Mouse (Mus musculus) limb, embryonic 11.5 days (tissue): ENCODE measurements around the gene Nos1. TPM values are rescaled to one million over a fixed set of nuclear protein-coding genes. Genes with fewer than 3 reads are reported as not detected.

Experiments
- ATAC-seq: fragments of 200-750 bp; cut with Nextera tagmentation; 2 replicates; pipeline ENCODE4 v1.8.0; 2017; ENCODE audit warnings: low read depth; ENCODE audit not compliant: insufficient number of reproducible peaks, low FRiP score, low TSS enrichment
- DNase-seq: peaks from one replicate; pipeline ENCODE4 v3.0.0-alpha.2; 2015; ENCODE audit warnings: low spot score
- H3K27ac ChIP-seq: fragments of 300-500 bp; sonication (generic); replicated peaks from 2 replicates; pipeline ENCODE4 v1.5.1; 2014; ENCODE audit warnings: low read depth, mild to moderate bottlenecking, low read length
- H3K27me3 ChIP-seq: fragments of 300-500 bp; sonication (generic); 2 replicates; pipeline ENCODE4 v1.6.1; 2014; ENCODE audit warnings: mild to moderate bottlenecking, low read length, mixed read lengths; ENCODE audit not compliant: control insufficient read depth, insufficient read depth
- H3K36me3 ChIP-seq: fragments of 300-500 bp; sonication (generic); 2 replicates; pipeline ENCODE4 v1.6.1; 2014; ENCODE audit warnings: mild to moderate bottlenecking, low read length, moderate library complexity, mixed read lengths; ENCODE audit not compliant: control insufficient read depth, insufficient read depth
- H3K4me1 ChIP-seq: fragments of 300-500 bp; sonication (generic); 2 replicates; pipeline ENCODE4 v1.6.1; 2014; ENCODE audit warnings: low read length, mixed read lengths; ENCODE audit not compliant: control insufficient read depth, insufficient read depth
- H3K4me2 ChIP-seq: fragments of 300-500 bp; sonication (generic); 2 replicates; pipeline ENCODE4 v1.6.1; 2014; ENCODE audit warnings: low read depth, mild to moderate bottlenecking, moderate library complexity; ENCODE audit not compliant: severe bottlenecking
- H3K4me3 ChIP-seq: fragments of 300-500 bp; sonication (generic); 2 replicates; pipeline ENCODE4 v1.5.1; 2014; ENCODE audit warnings: low read depth, low read length
- H3K9ac ChIP-seq: fragments of 300-500 bp; sonication (generic); 2 replicates; pipeline ENCODE4 v1.6.1; 2014; ENCODE audit warnings: mild to moderate bottlenecking, low read length
- H3K9me3 ChIP-seq: fragments of 300-500 bp; sonication (generic); 2 replicates; pipeline ENCODE4 v1.6.1; 2016; ENCODE audit warnings: low read length; ENCODE audit not compliant: control insufficient read depth
- WGBS: fragments of 180-500 bp; shearing (Covaris S2); extraction: QIAGEN DNeasy Blood & Tissue Kit; methylation state at CpG from one replicate; pipeline ENCODE4 v1.1.7; 2014; 5-methylcytosine and 5-hydroxymethylcytosine counted together
- polyA plus RNA-seq: library from polyadenylated mRNA; unstranded; fragments of >200 nt; fragmentation: Nextera tagmentation; extraction: Ambion mirVana; gene quantifications from 2 replicates; pipeline ENCODE4 v1.2.1, GENCODE M21; 2014

The Nos1 gene
- polyA plus RNA-seq, 1 experiment from 2014 or later: 0.12 TPM

DNA sequence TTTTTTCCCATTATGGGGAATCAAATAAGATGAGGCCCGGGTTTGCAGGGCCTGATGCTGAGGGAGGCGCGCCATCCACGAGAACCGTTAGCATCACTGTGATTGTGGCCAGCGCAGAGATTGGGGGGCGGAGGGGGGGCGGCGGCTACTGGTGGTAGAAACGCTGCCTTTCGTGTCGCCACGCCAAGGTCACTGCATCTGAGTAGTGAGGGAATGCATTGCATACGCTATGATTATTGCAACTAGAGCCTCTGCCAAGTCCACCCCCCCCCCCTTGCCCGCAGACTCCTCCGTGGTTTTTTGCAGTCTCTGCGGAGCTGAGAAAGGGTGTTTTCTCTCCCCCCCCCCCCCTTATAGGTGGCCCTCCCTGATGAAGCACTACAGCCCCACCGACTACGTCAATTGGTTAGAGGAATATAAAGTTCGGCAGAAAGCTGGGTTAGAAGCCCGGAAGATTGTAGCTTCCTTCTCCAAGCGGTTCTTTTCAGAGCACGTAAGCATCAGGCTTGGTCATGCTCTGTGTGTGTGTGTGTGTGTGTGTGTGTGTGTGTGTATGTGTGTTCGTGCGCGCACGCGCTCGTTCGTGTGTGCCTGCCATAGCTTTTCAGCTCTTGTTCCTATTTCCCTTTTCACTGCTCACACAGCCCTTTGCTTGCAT, 196.8 kb downstream of the Nos1 start:
- peaks cover 9% of the 10 kb centered on the region; the same call in 1 of the 2 replicates for H3K36me3 ChIP-seq
- no peaks in the 10 kb centered on the region for H3K27me3 ChIP-seq
- H3K4me1 ChIP-seq: no peaks in the 10 kb centered on the region
- H3K4me3 ChIP-seq: peak overlapping the region; percentile 81
- no peak overlapping the region for H3K27ac ChIP-seq
- no peak for ATAC-seq
- DNase-seq: peak; percentile 29
- peak overlapping the region; percentile 47 for H3K4me2 ChIP-seq
- 25% methylated on average over 29 of the region's 30 CpGs for WGBS
- peak overlapping the region; percentile 87 for H3K9ac ChIP-seq
- H3K9me3 ChIP-seq: no peaks in the 10 kb centered on the region

DNA sequence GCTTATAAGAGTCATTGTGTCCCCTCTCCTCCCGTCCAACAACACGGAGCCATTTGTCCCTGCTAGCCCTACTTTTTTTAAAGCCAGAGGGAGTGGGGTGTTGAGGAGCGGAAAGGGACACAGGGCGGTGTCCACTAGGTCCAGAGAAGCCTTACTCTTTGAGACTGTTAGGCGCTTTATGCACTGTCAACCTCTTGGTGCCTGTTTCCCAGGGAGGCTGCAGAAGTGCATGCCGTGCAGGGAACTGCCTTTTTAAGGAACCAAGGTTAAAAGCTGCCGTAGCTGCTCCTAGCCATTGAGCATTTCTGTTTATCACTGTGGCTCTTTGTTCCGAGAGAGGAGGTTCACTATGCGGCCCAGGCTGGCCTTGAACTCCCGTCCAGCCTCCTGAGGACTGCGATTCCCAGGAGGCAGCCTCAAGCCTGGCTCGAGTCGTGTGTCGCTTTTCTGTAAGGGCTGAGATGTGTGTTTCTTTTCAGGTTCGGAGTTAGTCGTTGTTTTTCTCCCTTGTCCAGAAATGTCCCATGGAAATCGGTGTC, 197.4 kb downstream of the Nos1 start:
- Histone ChIP-seq H3K27me3 (no peaks in the 10 kb centered on the region), H3K9ac (no peak overlapping the region), H3K9me3 (no peaks in the 10 kb centered on the region), H3K36me3 (peaks cover 9% of the 10 kb centered on the region; the same call in 1 of the 2 replicates), H3K4me3 (peak overlapping the region; percentile 81), H3K4me1 (no peaks in the 10 kb centered on the region), H3K4me2 (peak overlapping the region; percentile 47), H3K27ac (no peak overlapping the region)
- DNase-seq: no peak
- no peak for ATAC-seq
- 67% methylated on average over 17 of the region's 17 CpGs for WGBS

DNA sequence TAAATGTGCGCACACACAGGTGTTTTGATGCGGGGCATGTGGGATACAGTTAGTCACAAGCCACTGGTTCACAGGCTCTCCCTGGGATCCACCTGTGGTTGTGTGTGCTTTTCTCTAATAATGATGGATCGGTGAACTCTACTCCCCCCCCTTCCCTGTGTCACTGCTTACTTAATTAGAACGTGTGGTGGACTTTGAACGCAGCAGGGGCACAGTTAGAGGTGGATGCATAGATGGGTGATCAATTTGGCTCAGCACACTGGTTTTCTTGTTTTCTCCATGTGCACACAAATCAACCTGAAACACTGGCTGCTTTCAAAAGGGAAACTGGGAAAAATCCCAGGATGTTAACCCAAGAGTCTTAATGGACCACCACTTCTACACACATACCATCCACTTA, 198.2 kb downstream of the Nos1 start:
- Histone ChIP-seq H3K36me3 (peaks cover 9% of the 10 kb centered on the region; the same call in 1 of the 2 replicates), H3K27ac (no peak overlapping the region), H3K4me3 (no peak overlapping the region)

DNA sequence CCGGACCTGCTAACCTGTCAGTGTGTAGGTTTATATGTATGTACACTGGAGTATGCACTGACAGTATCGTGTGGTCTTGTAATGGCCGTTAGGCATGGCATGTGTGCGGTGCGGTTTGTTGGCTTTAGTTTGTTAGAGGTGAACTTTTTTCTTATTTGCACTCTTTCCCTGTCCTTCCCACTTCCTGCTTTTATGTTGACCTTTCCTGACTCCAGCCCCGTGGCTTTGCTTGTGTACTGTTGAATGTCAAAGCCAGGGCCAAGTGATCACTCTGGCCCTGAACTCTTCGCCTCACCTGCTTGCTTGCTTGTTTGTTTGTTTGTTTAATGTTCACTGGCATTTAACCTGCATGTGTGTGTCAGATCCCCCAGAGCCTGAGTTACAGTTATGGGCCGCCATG, 200.1 kb downstream of the Nos1 start:
- ATAC-seq (no peak), DNase-seq (no peak)
- Histone ChIP-seq H3K4me1 (no peaks in the 10 kb centered on the region), H3K9ac (no peak overlapping the region), H3K4me2 (no peak overlapping the region), H3K4me3 (no peak overlapping the region), H3K27me3 (no peaks in the 10 kb centered on the region), H3K27ac (no peak overlapping the region), H3K9me3 (no peaks in the 10 kb centered on the region), H3K36me3 (peaks cover 9% of the 10 kb centered on the region; the same call in 1 of the 2 replicates)
- 90% methylated on average over 8 of the region's 8 CpGs for WGBS

More for the DNA sequence above, 198.2 kb downstream of the Nos1 start:
- no peaks in the 10 kb centered on the region for H3K27me3 ChIP-seq
- DNase-seq (no peak), ATAC-seq (no peak)
- H3K9ac ChIP-seq: no peak overlapping the region
- 78% methylated on average over 5 of the region's 5 CpGs for WGBS
- H3K4me1 ChIP-seq: no peaks in the 10 kb centered on the region
- H3K9me3 ChIP-seq: no peaks in the 10 kb centered on the region
- no peak overlapping the region for H3K4me2 ChIP-seq

- Histone ChIP-seq H3K27me3 (no peaks in the 10 kb centered on the region), H3K4me1 (no peaks in the 10 kb centered on the region), H3K4me2 (no peak overlapping the region), H3K27ac (no peak overlapping the region), H3K36me3 (peaks cover 11% of the 10 kb centered on the region; the same call in 1 of the 2 replicates), H3K9ac (no peak overlapping the region), H3K9me3 (no peaks in the 10 kb centered on the region), H3K4me3 (no peak overlapping the region)
- no peak for DNase-seq
- no peak for ATAC-seq
- WGBS: 89% methylated on average over 5 of the region's 5 CpGs
Measured at GRCm38 (mm10) chr5:117981943-117982342, 201.1 kb downstream of the Nos1 start.

DNA sequence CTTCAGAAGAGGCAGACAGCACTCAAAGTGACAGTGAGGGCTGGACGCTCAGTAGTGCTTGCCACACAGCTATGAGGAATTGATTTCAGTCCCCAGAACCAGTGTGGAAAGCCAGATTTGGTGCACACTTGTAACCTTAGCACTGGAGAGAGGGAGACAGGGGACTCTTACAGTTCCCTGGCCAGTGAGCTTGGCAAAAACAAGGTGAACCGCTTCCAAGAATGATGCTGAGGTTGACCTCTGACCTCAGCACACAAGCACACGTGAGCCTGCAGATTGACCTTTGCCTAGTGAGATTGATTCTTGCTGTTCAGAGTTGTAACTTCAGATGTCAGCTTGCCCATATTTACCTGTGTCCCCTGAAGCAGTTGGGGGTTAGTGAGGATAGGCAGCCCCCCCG, 205.5 kb downstream of the Nos1 start:
- Histone ChIP-seq H3K4me1 (no peaks in the 10 kb centered on the region), H3K4me3 (no peak overlapping the region), H3K9me3 (no peaks in the 10 kb centered on the region), H3K36me3 (peaks cover 16% of the 10 kb centered on the region), H3K27me3 (no peaks in the 10 kb centered on the region), H3K27ac (no peak overlapping the region), H3K4me2 (no peak overlapping the region), H3K9ac (no peak overlapping the region)
- no peak for ATAC-seq
- DNase-seq: no peak
- 53% methylated on average over 4 of the region's 4 CpGs for WGBS

DNA sequence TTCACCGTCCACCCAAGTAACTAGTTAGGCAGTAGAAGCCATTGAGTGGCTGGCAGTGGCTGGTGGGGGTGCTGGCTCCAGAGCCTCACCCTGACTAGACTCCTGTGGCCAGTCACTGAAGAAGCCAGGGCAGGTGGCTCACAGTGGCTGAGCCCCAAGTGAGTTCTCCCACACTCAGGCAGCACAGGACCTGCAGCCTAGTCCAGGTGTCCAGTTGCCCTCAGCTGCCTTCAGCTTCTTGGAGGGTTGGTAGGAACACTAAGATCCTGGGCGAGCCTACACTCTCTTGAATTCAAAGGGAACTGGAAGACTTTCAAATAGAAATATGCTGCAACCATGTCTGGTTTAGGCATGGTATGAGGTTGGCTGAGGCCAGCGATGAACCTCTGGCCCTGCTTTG, 207.1 kb downstream of the Nos1 start:
- Histone ChIP-seq H3K27ac (no peak overlapping the region), H3K4me1 (no peaks in the 10 kb centered on the region), H3K4me3 (no peak overlapping the region), H3K9ac (no peak overlapping the region), H3K27me3 (no peaks in the 10 kb centered on the region), H3K36me3 (peaks cover 15% of the 10 kb centered on the region), H3K4me2 (no peak overlapping the region), H3K9me3 (no peaks in the 10 kb centered on the region)
- ATAC-seq: no peak
- WGBS: 90% methylated on average over 3 of the region's 3 CpGs
- no peak for DNase-seq

- Histone ChIP-seq H3K4me3 (no peak overlapping the region), H3K27me3 (no peaks in the 10 kb centered on the region), H3K4me1 (no peaks in the 10 kb centered on the region), H3K9ac (no peak overlapping the region), H3K27ac (no peak overlapping the region), H3K36me3 (peaks cover 17% of the 10 kb centered on the region), H3K9me3 (no peaks in the 10 kb centered on the region), H3K4me2 (no peak overlapping the region)
- 92% methylated on average over 9 of the region's 9 CpGs for WGBS
- no peak for ATAC-seq
- DNase-seq: no peak
Measured at GRCm38 (mm10) chr5:117988367-117988766, 207.5 kb downstream of the Nos1 start.
